Mouse (Mus musculus): Measurements from ENCODE around the gene Scg5. TPM values are rescaled to one million over a fixed set of nuclear protein-coding genes. Genes with fewer than 3 reads are reported as not detected.

Scg5 gene
- total RNA-seq, 2 experiments from 2014 or later: 44.0 to 57.9 TPM

- DNase-seq (ENCODE audit: low spot score in 2 of 2): no peak
Observed at GRCm38 (mm10) chr2:113757525-113758310, 71.2 kb downstream of the Scg5 start.

GRCm38 (mm10) chr2:113756924-113757524 is 71.9 kb downstream of the Scg5 start:
- DNase-seq (ENCODE audit: low spot score in 2 of 2): no peak

GRCm38 (mm10) chr2:113749721-113750120 is 79.2 kb downstream of the Scg5 start:
- no peak for DNase-seq (ENCODE audit: low spot score in 2 of 2)

DNA sequence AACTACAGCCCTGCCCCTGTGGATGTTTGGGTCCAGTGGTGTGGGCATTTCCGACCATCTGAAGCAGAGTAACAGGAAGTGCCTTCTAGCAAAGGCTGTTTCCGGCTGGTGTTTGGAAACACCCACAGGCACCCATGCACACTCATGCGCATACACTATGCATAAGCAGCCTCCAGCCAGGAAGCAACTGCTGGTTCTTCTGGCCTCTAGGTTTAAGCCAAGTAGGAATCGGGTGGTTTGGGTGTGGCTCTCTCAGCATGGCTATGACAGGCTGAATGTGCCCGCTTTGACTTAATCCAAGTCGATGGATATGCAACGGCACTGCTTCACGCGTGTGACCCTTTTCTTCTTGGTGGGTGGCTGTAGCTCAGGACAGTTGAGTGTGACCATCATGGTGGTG is 79.6 kb downstream of the Scg5 start:
- no peak for DNase-seq (ENCODE audit: low spot score in 2 of 2)

- no peak for DNase-seq (ENCODE audit: low spot score in 2 of 2)
Observed at GRCm38 (mm10) chr2:113728581-113728980, 100.3 kb downstream of the Scg5 start.

Other genes starting within 250 kb of the Scg5 start
- under 1 TPM; 0.46 to 0.67 TPM for gene Grem1, start 70.5 kb downstream of the Scg5 start, total RNA-seq (2021)
- 1 to 10 TPM; 1.6 TPM for gene Arhgap11a, start 19.5 kb upstream of the Scg5 start, total RNA-seq (2021)
- gene Gjd2, start 184.5 kb upstream of the Scg5 start, total RNA-seq (2021): 1 to 10 TPM; 2.9 to 3.2 TPM
- gene Actc1, start 224.4 kb upstream of the Scg5 start, total RNA-seq (2021): not detected